Mouse (Mus musculus): ENCODE measurements at regions not wholly inside any gene's neighbourhood (a gene's known extent, or its start where the extent isn't known, plus 50 kb on each side); places are given as distances from the start of the nearest gene placed in this dataset.

DNA sequence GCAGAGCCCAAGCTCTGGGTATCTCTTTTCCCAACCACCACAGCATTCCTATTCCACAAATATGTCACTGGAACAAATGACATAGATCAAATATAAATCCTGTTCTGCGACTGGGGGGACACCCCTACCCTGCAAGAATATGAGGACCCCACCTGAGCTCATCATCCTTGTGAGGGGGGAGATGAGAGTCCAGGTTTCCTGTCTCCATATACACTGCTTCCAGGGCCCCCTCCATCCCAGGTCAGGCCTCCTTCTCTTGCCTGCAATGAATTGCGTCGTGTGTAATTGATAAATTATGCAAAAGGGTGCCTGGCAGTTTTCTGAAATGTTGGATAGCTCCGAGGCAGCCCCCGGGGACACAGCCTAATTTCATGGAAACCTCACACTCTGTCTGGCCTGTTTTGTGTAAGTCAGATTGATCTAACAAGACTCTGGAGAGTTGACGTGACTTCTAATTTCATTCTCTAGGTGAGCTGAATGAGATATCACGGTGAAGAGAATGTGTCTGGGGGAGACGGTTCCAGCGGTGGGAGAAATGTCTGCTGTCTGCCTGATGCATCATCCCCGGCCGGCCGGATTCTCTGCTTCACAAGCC lies 110.3 kb upstream of the Tle3 start:
- DNase-seq (ENCODE audit: low spot score) (no peak), ATAC-seq (replicated peaks; ENCODE audit: low FRiP score) (no peak)
- Histone ChIP-seq H3K9me3 (ENCODE audit: control insufficient read depth, low read length) (no peaks in the 10 kb centered on the region), H3K4me2 (no peak overlapping the region), H3K27me3 (replicated peaks; ENCODE audit: control insufficient read depth, insufficient read depth, low read length) (no peaks in the 10 kb centered on the region; the same call in 1 of the 2 replicates), H3K36me3 (ENCODE audit: control insufficient read depth, insufficient read depth, low read length) (no peaks in the 10 kb centered on the region), H3K4me3 (ENCODE audit: low read depth, low read length) (no peak overlapping the region), H3K9ac (ENCODE audit: low read depth, low read length) (no peak overlapping the region), H3K4me1 (replicated peaks; ENCODE audit: control insufficient read depth, insufficient read depth, low read length) (peaks cover 4% of the 10 kb centered on the region; the same call in 1 of the 2 replicates), H3K27ac (ENCODE audit: low read depth, low read length) (no peak overlapping the region)
- WGBS: 44% methylated on average over 12 of the region's 12 CpGs

DNA sequence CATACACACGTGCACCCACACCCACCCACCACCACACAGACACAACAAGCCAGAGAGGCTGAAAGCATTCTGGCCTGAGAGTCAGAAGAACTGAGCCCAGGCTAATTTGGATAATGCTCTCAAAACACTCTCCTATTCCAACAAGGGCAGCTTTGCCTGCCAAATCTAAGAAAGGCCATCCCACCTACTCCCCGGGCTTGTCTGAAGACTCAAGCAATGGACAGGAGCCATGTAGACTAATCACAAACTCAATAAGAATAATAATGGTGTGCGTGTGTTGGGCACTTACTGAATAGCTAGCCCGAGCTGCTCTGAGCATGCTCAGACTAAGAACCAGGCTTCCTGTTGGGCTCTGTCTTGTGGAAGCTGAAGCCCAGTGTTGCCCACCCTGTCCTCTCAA lies 108.8 kb upstream of the Tle3 start:
- ATAC-seq (replicated peaks; ENCODE audit: low FRiP score) (no peak), DNase-seq (ENCODE audit: low spot score) (no peak)
- no peaks in the 10 kb centered on the region for H3K9me3 ChIP-seq (ENCODE audit: control insufficient read depth, low read length)
- no peak overlapping the region for H3K9ac ChIP-seq (ENCODE audit: low read depth, low read length)
- H3K4me3 ChIP-seq (ENCODE audit: low read depth, low read length): no peak overlapping the region
- H3K36me3 ChIP-seq (ENCODE audit: control insufficient read depth, insufficient read depth, low read length): no peaks in the 10 kb centered on the region
- peaks cover 4% of the 10 kb centered on the region; the same call in 1 of the 2 replicates for H3K4me1 ChIP-seq (replicated peaks; ENCODE audit: control insufficient read depth, insufficient read depth, low read length)
- no peak overlapping the region for H3K4me2 ChIP-seq
- 73% methylated on average over 4 of the region's 4 CpGs for WGBS
- no peaks in the 10 kb centered on the region; the same call in 1 of the 2 replicates for H3K27me3 ChIP-seq (replicated peaks; ENCODE audit: control insufficient read depth, insufficient read depth, low read length)
- no peak overlapping the region for H3K27ac ChIP-seq (ENCODE audit: low read depth, low read length)

DNA sequence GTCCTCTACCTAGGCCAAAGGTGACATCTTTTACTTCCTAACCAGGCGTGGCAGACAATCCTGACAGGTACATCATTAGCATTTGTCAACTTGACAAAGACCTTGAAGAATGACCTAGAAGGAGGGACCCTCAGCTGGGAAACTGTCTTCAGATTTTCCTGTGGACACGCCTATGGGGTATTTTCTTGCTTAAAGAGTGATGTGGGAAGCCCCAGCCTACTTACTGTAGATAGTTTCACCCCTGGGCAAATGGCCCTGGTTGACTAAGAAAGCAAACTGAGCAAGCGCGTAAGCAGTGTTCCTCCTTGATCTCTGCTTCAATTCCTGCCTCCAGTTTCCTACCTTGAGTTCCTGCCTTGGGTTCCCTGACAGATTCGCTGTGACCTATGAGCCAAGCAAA lies 106.7 kb upstream of the Tle3 start:
- 77% methylated on average over 5 of the region's 5 CpGs for WGBS

DNA sequence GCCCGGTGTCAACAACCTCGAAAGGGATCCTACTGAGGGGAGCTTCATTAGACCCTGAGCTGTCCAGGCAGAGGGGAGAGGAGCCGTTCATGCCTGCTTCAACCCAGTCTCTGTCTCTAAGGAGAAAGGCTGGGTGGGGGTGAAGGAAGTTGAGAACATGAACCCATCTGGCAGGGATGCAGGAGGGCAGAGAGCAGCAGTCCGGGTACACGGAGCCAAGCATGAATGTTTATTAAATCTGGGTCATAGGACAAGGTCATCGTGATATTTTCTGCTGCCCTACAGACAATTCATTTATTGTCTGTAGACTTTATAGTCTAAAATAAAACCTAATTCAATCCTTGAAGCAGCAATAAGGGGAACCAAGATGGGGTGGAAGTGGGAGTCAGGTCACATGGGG lies 105.2 kb upstream of the Tle3 start:
- H3K4me3 ChIP-seq (ENCODE audit: low read depth, low read length): no peak overlapping the region
- H3K4me1 ChIP-seq (replicated peaks; ENCODE audit: control insufficient read depth, insufficient read depth, low read length): no peaks in the 10 kb centered on the region
- H3K9ac ChIP-seq (ENCODE audit: low read depth, low read length): no peak overlapping the region
- WGBS: 82% methylated on average over 6 of the region's 6 CpGs
- peaks cover 3% of the 10 kb centered on the region; the same call in 1 of the 2 replicates for H3K27me3 ChIP-seq (replicated peaks; ENCODE audit: control insufficient read depth, insufficient read depth, low read length)
- ATAC-seq (replicated peaks; ENCODE audit: low FRiP score): no peak
- H3K36me3 ChIP-seq (ENCODE audit: control insufficient read depth, insufficient read depth, low read length): no peaks in the 10 kb centered on the region
- no peaks in the 10 kb centered on the region for H3K9me3 ChIP-seq (ENCODE audit: control insufficient read depth, low read length)
- no peak overlapping the region for H3K27ac ChIP-seq (ENCODE audit: low read depth, low read length)
- DNase-seq (ENCODE audit: low spot score): no peak
- no peak overlapping the region for H3K4me2 ChIP-seq

More for the DNA sequence above, 106.7 kb upstream of the Tle3 start:
- Histone ChIP-seq H3K9ac (ENCODE audit: low read depth, low read length) (no peak overlapping the region), H3K4me1 (replicated peaks; ENCODE audit: control insufficient read depth, insufficient read depth, low read length) (no peaks in the 10 kb centered on the region), H3K36me3 (ENCODE audit: control insufficient read depth, insufficient read depth, low read length) (no peaks in the 10 kb centered on the region), H3K4me2 (no peak overlapping the region), H3K9me3 (ENCODE audit: control insufficient read depth, low read length) (no peaks in the 10 kb centered on the region), H3K27ac (ENCODE audit: low read depth, low read length) (no peak overlapping the region), H3K4me3 (ENCODE audit: low read depth, low read length) (no peak overlapping the region), H3K27me3 (replicated peaks; ENCODE audit: control insufficient read depth, insufficient read depth, low read length) (no peaks in the 10 kb centered on the region; the same call in 1 of the 2 replicates)
- ATAC-seq (replicated peaks; ENCODE audit: low FRiP score) (no peak), DNase-seq (ENCODE audit: low spot score) (no peak)

DNA sequence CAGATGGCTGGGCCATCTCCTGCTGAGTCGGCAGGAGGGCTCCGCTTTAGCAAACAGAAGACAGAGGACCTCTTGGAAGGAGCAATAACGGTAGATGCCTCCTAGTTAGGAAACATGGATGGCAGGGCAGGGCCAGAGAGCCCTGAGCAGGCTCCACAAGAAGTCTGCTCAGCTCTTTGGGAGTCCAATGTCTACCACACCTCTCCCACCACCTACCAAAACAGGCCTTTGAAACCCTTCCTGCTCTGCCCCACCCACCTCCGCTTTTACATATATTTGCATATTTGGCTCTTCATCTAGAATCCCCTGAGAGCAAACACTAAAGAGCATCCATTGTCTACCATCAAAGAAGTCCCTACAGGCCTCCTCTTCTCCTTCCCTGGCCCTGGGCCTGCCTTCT lies 104.6 kb upstream of the Tle3 start:
- no peak overlapping the region for H3K4me2 ChIP-seq
- no peak overlapping the region for H3K27ac ChIP-seq (ENCODE audit: low read depth, low read length)
- H3K9me3 ChIP-seq (ENCODE audit: control insufficient read depth, low read length): no peaks in the 10 kb centered on the region
- 63% methylated on average over 4 of the region's 4 CpGs for WGBS
- no peak for ATAC-seq (replicated peaks; ENCODE audit: low FRiP score)
- H3K4me1 ChIP-seq (replicated peaks; ENCODE audit: control insufficient read depth, insufficient read depth, low read length): no peaks in the 10 kb centered on the region
- no peak overlapping the region for H3K9ac ChIP-seq (ENCODE audit: low read depth, low read length)
- no peak for DNase-seq (ENCODE audit: low spot score)
- H3K4me3 ChIP-seq (ENCODE audit: low read depth, low read length): no peak overlapping the region
- peaks cover 7% of the 10 kb centered on the region for H3K27me3 ChIP-seq (replicated peaks; ENCODE audit: control insufficient read depth, insufficient read depth, low read length)
- H3K36me3 ChIP-seq (ENCODE audit: control insufficient read depth, insufficient read depth, low read length): no peaks in the 10 kb centered on the region

DNA sequence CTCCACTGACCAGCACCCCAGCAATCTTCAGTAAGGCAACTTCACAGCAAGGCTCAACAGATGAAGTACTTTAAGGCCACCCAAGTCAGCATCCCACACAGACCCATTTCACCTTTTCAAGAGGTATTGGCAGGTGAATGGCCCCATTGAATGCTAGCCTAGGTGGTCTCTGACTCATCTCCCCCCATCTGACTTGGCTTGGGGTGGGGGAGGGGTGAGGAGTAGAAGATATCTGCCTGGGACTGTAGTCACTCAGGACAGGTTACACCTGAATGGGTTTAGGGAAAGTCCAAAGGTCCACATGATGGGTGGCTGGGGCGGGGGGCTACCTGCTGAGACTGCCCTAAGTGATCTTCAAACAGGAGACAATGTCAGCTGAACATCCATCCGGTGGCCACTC lies 104.0 kb upstream of the Tle3 start:
- H3K27me3 ChIP-seq (replicated peaks; ENCODE audit: control insufficient read depth, insufficient read depth, low read length): peaks cover 7% of the 10 kb centered on the region
- no peaks in the 10 kb centered on the region for H3K9me3 ChIP-seq (ENCODE audit: control insufficient read depth, low read length)
- no peaks in the 10 kb centered on the region for H3K36me3 ChIP-seq (ENCODE audit: control insufficient read depth, insufficient read depth, low read length)
- no peak overlapping the region for H3K4me2 ChIP-seq
- H3K4me3 ChIP-seq (ENCODE audit: low read depth, low read length): no peak overlapping the region
- no peak for ATAC-seq (replicated peaks; ENCODE audit: low FRiP score)
- H3K9ac ChIP-seq (ENCODE audit: low read depth, low read length): no peak overlapping the region
- H3K27ac ChIP-seq (ENCODE audit: low read depth, low read length): no peak overlapping the region
- WGBS: 79% methylated on average over 2 of the region's 2 CpGs
- no peak for DNase-seq (ENCODE audit: low spot score)
- H3K4me1 ChIP-seq (replicated peaks; ENCODE audit: control insufficient read depth, insufficient read depth, low read length): no peaks in the 10 kb centered on the region

DNA sequence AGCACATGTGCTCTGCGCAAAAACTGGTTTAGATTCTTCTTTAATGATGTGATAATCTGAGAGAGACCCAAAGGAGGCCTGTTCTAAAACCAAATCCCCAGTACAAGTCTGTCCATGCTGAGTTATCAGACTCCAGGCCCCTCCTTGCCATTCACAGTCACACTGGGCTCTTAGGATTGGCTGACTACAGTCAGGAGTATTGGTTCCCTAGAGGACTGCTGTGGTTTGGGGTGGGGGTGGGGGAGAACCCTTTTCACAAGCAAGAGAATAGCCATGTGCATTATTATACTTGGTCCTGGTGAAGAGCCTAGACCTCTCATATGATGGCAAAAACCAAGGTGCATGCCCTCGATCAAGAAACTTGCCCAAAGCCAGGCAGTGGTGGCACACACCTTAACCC lies 103.5 kb upstream of the Tle3 start:
- Histone ChIP-seq H3K27ac (ENCODE audit: low read depth, low read length) (no peak overlapping the region), H3K4me1 (replicated peaks; ENCODE audit: control insufficient read depth, insufficient read depth, low read length) (no peaks in the 10 kb centered on the region), H3K4me3 (ENCODE audit: low read depth, low read length) (no peak overlapping the region), H3K4me2 (no peak overlapping the region), H3K9ac (ENCODE audit: low read depth, low read length) (no peak overlapping the region), H3K9me3 (ENCODE audit: control insufficient read depth, low read length) (no peaks in the 10 kb centered on the region), H3K27me3 (replicated peaks; ENCODE audit: control insufficient read depth, insufficient read depth, low read length) (peaks cover 7% of the 10 kb centered on the region), H3K36me3 (ENCODE audit: control insufficient read depth, insufficient read depth, low read length) (no peaks in the 10 kb centered on the region)
- DNase-seq (ENCODE audit: low spot score) (no peak), ATAC-seq (replicated peaks; ENCODE audit: low FRiP score) (no peak)
- WGBS: 77% methylated on average over 2 of the region's 2 CpGs

DNA sequence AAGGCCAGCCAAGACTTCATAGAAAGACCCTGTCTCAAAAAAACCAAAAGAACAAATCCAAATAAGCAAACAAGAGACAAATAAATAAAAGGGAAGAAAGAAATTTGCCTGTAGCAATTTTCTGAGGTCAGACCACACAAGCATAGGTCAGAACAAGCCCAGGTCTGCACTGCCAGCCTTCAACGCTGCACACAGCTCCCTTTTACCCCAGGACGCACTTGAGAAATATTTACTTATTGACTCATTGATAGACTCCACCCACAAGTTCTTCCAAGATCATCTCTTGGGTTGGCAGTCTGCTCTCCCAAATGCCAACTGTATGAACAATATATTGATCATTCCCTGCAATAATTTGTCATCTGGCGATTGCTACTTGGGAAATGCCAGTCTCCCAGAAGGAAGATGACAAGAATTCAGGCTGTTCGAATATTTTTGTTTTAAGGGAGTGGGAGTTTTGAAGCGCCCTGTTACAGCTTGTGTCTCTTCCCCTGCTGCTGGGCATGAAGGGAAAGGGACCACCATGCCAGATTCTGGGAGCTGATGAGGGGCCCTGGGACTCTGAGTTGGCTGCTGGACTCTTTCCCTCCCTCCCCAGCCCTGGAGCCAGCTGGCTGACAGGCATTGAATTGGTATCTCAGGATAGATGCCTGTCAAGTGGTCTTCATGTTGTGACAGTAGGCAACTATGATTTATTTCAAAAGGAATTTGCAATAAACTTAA lies 102.9 kb upstream of the Tle3 start:
- peaks cover 7% of the 10 kb centered on the region for H3K27me3 ChIP-seq (replicated peaks; ENCODE audit: control insufficient read depth, insufficient read depth, low read length)
- no peak overlapping the region for H3K27ac ChIP-seq (ENCODE audit: low read depth, low read length)
- WGBS: 82% methylated on average over 5 of the region's 5 CpGs
- no peak overlapping the region for H3K4me2 ChIP-seq
- no peak overlapping the region for H3K9ac ChIP-seq (ENCODE audit: low read depth, low read length)
- DNase-seq (ENCODE audit: low spot score) (no peak), ATAC-seq (replicated peaks; ENCODE audit: low FRiP score) (no peak)
- H3K4me1 ChIP-seq (replicated peaks; ENCODE audit: control insufficient read depth, insufficient read depth, low read length): no peaks in the 10 kb centered on the region
- no peaks in the 10 kb centered on the region for H3K36me3 ChIP-seq (ENCODE audit: control insufficient read depth, insufficient read depth, low read length)
- H3K4me3 ChIP-seq (ENCODE audit: low read depth, low read length): no peak overlapping the region
- no peaks in the 10 kb centered on the region for H3K9me3 ChIP-seq (ENCODE audit: control insufficient read depth, low read length)

DNA sequence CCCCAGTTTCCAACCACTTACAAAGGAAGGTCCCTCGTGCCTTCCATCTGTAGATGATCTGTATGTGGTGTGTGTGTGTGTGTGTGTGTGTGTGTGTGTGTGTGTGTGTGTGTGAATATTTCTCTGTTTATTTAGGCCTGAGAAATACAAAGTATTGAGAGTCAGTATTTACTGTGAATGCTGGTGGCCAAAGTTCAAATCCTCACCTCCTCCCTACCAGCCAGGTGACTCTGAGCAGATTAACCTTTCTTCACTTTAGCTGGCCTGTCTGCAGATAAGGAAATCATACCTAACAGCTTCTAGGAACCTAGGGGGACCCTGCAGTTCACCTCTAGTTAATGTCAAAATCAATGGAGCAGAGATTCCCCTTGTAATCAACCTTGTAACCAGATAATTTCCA lies 100.9 kb upstream of the Tle3 start:
- Histone ChIP-seq H3K4me3 (ENCODE audit: low read depth, low read length) (no peak overlapping the region), H3K9ac (ENCODE audit: low read depth, low read length) (no peak overlapping the region), H3K4me1 (replicated peaks; ENCODE audit: control insufficient read depth, insufficient read depth, low read length) (no peaks in the 10 kb centered on the region), H3K27me3 (replicated peaks; ENCODE audit: control insufficient read depth, insufficient read depth, low read length) (peaks cover 7% of the 10 kb centered on the region), H3K27ac (ENCODE audit: low read depth, low read length) (no peak overlapping the region), H3K9me3 (ENCODE audit: control insufficient read depth, low read length) (no peaks in the 10 kb centered on the region), H3K4me2 (no peak overlapping the region), H3K36me3 (ENCODE audit: control insufficient read depth, insufficient read depth, low read length) (no peaks in the 10 kb centered on the region)
- ATAC-seq (replicated peaks; ENCODE audit: low FRiP score) (no peak), DNase-seq (ENCODE audit: low spot score) (no peak)
- WGBS: 75% methylated on average over 1 of the region's 1 CpGs
